Comparison of ENCODE assay signal across 28 mouse cellular contexts in the genomic region with DNA sequence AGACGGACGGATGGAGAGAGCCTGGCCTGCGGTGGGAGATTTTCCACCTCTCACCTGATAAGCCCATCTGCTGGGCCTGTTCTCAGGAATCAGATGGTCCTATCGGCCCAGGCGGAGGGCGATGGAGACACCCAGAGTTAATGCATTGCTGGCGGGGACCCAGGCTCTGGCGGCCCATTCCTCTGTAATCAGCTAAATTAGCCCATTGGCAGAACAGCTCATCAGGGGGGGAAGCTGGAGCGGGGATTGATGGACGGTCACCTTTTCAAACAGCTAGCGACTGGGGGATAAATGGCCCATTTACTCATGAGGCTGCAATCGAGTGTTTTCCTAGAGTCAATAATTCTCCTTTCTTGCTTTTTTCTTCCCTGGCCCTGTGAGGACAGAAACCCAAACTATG.
"Had no signal": no experiment of that assay in that cellular context is flagged by ENCODE, and none has a peak within 500 bp of the region (broad histone marks: within the 10 kb centered on the region; RNA-seq: fewer than 3 reads in every experiment).

No protein-coding gene starts in this region.

- H3K4me2 ChIP-seq: heart, embryonic 12.5 days; intestine, embryonic 15.5 days; kidney, embryonic 15.5 days; limb, embryonic 12.5 days; liver, embryonic 11.5 days; liver, embryonic 13.5 days; liver, embryonic 15.5 days had no signal

- H3K27me3 ChIP-seq: heart, embryonic 12.5 days; intestine, embryonic 15.5 days; liver, embryonic 13.5 days; liver, embryonic 15.5 days had no signal

- H3K9me3 ChIP-seq: heart, embryonic 10.5 days; intestine, embryonic 15.5 days; kidney, embryonic 15.5 days; limb, embryonic 12.5 days; liver, embryonic 13.5 days; liver, embryonic 15.5 days had no signal

- H3K9ac ChIP-seq: heart, embryonic 12.5 days; intestine, embryonic 15.5 days; kidney, embryonic 15.5 days; limb, embryonic 12.5 days; liver, embryonic 13.5 days; liver, embryonic 15.5 days; liver, postnatal 0 days had no signal

- ATAC-seq: hindbrain, embryonic 16.5 days; inflammation-experienced regulatory T-cells, adult 6 months; intestine, embryonic 15.5 days; intestine, postnatal 0 days; liver, postnatal 0 days had no signal

- H3K4me1 ChIP-seq: intestine, embryonic 15.5 days; limb, embryonic 12.5 days; liver, embryonic 13.5 days; liver, embryonic 15.5 days had no signal

- H3K4me3 ChIP-seq: gastrocnemius, adult 2 months; heart, embryonic 10.5 days; heart, embryonic 12.5 days; intestine, embryonic 15.5 days; kidney, embryonic 15.5 days; left cerebral cortex, adult 2 months; limb, embryonic 12.5 days; liver, embryonic 13.5 days; liver, embryonic 15.5 days had no signal

- H3K36me3 ChIP-seq: heart, embryonic 10.5 days; heart, embryonic 12.5 days; intestine, embryonic 15.5 days; kidney, embryonic 15.5 days; limb, embryonic 12.5 days; liver, embryonic 13.5 days; liver, embryonic 15.5 days had no signal

- H3K27ac ChIP-seq: gastrocnemius, adult 2 months; heart, embryonic 10.5 days; intestine, embryonic 15.5 days; kidney, embryonic 15.5 days; kidney, postnatal 0 days; left cerebral cortex, adult 2 months; limb, embryonic 12.5 days; liver, embryonic 13.5 days; liver, embryonic 15.5 days had no signal

- DNase-seq: gastrocnemius, adult 2 months; gastrocnemius, postnatal 10 days; gastrocnemius, postnatal 25 days; heart, adult 18-20 months; heart, postnatal 10 days; heart, postnatal 4 days; kidney, adult 2 months; kidney, adult 9 months; kidney, postnatal 14 days; kidney, postnatal 36 days; layer of hippocampus, adult 9-11 months; layer of hippocampus, postnatal 36 days; liver; liver, embryonic 13.5 days; liver, postnatal 0 days; lung, adult 2 months had no signal
